Mouse (Mus musculus) hindbrain, embryonic 16.5 days (tissue): ENCODE data around the gene Htr2b. TPM values are rescaled to one million over a fixed set of nuclear protein-coding genes. Genes with fewer than 3 reads are reported as not detected.

Experiments used
- ATAC-seq: fragments of 200-750 bp; cut with Nextera tagmentation; 2 replicates; pipeline ENCODE4 v1.8.0; 2017; ENCODE audit warnings: moderate TSS enrichment, moderate library complexity
- H3K27ac ChIP-seq: fragments of 300-500 bp; sonication (generic); 2 replicates; pipeline ENCODE4 v1.5.1; 2014; ENCODE audit warnings: low read depth, mild to moderate bottlenecking, control low read depth, low read length, moderate library complexity
- H3K27me3 ChIP-seq: fragments of 300-500 bp; sonication (generic); replicated peaks from 2 replicates; pipeline ENCODE4 v1.6.1; 2014; ENCODE audit warnings: low read length; ENCODE audit not compliant: control insufficient read depth, insufficient read depth
- H3K36me3 ChIP-seq: fragments of 300-500 bp; sonication (generic); 2 replicates; pipeline ENCODE4 v1.6.1; 2014; ENCODE audit warnings: mild to moderate bottlenecking, low read length, moderate library complexity, mixed read lengths; ENCODE audit not compliant: control insufficient read depth, insufficient read depth
- H3K4me1 ChIP-seq: fragments of 300-500 bp; sonication (generic); 2 replicates; pipeline ENCODE4 v1.6.1; 2014; ENCODE audit warnings: low read depth, low read length; ENCODE audit not compliant: control insufficient read depth, insufficient read depth
- H3K4me2 ChIP-seq: fragments of 300-500 bp; sonication (generic); 2 replicates; pipeline ENCODE4 v1.6.1; 2014; ENCODE audit warnings: mild to moderate bottlenecking, low read length, control low read depth, moderate library complexity
- H3K4me3 ChIP-seq: fragments of 300-500 bp; sonication (generic); 2 replicates; pipeline ENCODE4 v1.5.1; 2014; ENCODE audit warnings: mild to moderate bottlenecking, low read length, control low read depth, moderate library complexity
- H3K9ac ChIP-seq: fragments of 300-500 bp; sonication (generic); 2 replicates; pipeline ENCODE4 v1.6.1; 2014; ENCODE audit warnings: low read depth, mild to moderate bottlenecking, control low read depth, low read length, moderate library complexity
- H3K9me3 ChIP-seq: fragments of 300-500 bp; sonication (generic); 2 replicates; pipeline ENCODE4 v1.6.1; 2014; ENCODE audit warnings: mild to moderate bottlenecking, low read length, moderate library complexity; ENCODE audit not compliant: control insufficient read depth
- WGBS: fragments of 180-500 bp; shearing (Covaris S2); extraction: QIAGEN DNeasy Blood & Tissue Kit; methylation state at CpG from one replicate; pipeline ENCODE4 v1.1.7; 2014; 5-methylcytosine and 5-hydroxymethylcytosine counted together
- polyA plus RNA-seq: library from polyadenylated mRNA; unstranded; fragments of >200 nt; fragmentation: Nextera tagmentation; extraction: Ambion mirVana; gene quantifications from 2 replicates; pipeline ENCODE4 v1.2.1, GENCODE M21; 2015

The Htr2b gene
- 0.14 and 0.50 TPM in 2 replicates for polyA plus RNA-seq

- H3K36me3 ChIP-seq, result no peaks in the 10 kb centered on the region
Measured at GRCm38 (mm10) chr1:86111779-86112178, at the start of gene Htr2b. TSS of gene Htr2b (minus strand) at chr1:86111970.

GRCm38 (mm10) chr1:86161061-86161460 is 49.3 kb upstream of the Htr2b start:
- no peak overlapping the region for H3K4me3 ChIP-seq
- no peak overlapping the region for H3K9ac ChIP-seq
- no peaks in the 10 kb centered on the region for H3K4me1 ChIP-seq
- no peak for ATAC-seq
- no peak overlapping the region for H3K27ac ChIP-seq
- no peak overlapping the region for H3K4me2 ChIP-seq
- peaks cover 23% of the 10 kb centered on the region for H3K36me3 ChIP-seq
- no peaks in the 10 kb centered on the region for H3K9me3 ChIP-seq
- no peaks in the 10 kb centered on the region for H3K27me3 ChIP-seq
- WGBS, result 95% methylated on average over 5 of the region's 5 CpGs

More at GRCm38 (mm10) chr1:86111779-86112178, at the start of gene Htr2b:
- H3K27me3 ChIP-seq, result no peaks in the 10 kb centered on the region
- WGBS, result 55% methylated on average over 6 of the region's 6 CpGs
- ATAC-seq, result no peak; the same call in 1 of the 2 replicates
- no peak within 1 kb of the TSS for H3K9ac ChIP-seq
- no peak within 1 kb of the TSS for H3K4me3 ChIP-seq
- H3K4me2 ChIP-seq, result no peak within 1 kb of the TSS
- no peaks in the 10 kb centered on the region for H3K4me1 ChIP-seq
- H3K9me3 ChIP-seq, result no peaks in the 10 kb centered on the region
- H3K27ac ChIP-seq, result no peak within 1 kb of the TSS

GRCm38 (mm10) chr1:86160479-86160878 is 48.7 kb upstream of the Htr2b start:
- no peak overlapping the region for H3K4me3 ChIP-seq
- H3K9ac ChIP-seq, result no peak overlapping the region
- WGBS, result 95% methylated on average over 5 of the region's 5 CpGs
- ATAC-seq, result no peak
- no peak overlapping the region for H3K4me2 ChIP-seq
- no peak overlapping the region for H3K27ac ChIP-seq
- peaks cover 23% of the 10 kb centered on the region for H3K36me3 ChIP-seq
- H3K9me3 ChIP-seq, result no peaks in the 10 kb centered on the region
- no peaks in the 10 kb centered on the region for H3K27me3 ChIP-seq
- peaks cover 3% of the 10 kb centered on the region for H3K4me1 ChIP-seq

GRCm38 (mm10) chr1:86160059-86160458 is 48.3 kb upstream of the Htr2b start:
- ATAC-seq, result no peak
- 95% methylated on average over 6 of the region's 6 CpGs for WGBS
- peaks cover 8% of the 10 kb centered on the region for H3K4me1 ChIP-seq
- H3K9me3 ChIP-seq, result no peaks in the 10 kb centered on the region
- no peak overlapping the region for H3K27ac ChIP-seq
- no peaks in the 10 kb centered on the region for H3K27me3 ChIP-seq
- H3K36me3 ChIP-seq, result peaks cover 19% of the 10 kb centered on the region
- H3K9ac ChIP-seq, result no peak overlapping the region
- H3K4me2 ChIP-seq, result no peak overlapping the region
- H3K4me3 ChIP-seq, result no peak overlapping the region

- no peaks in the 10 kb centered on the region for H3K9me3 ChIP-seq
- H3K36me3 ChIP-seq, result peaks cover 9% of the 10 kb centered on the region; the same call in 1 of the 2 replicates
- WGBS, result 91% methylated on average over 6 of the region's 6 CpGs
- ATAC-seq, result no peak
- H3K4me1 ChIP-seq, result peaks cover 12% of the 10 kb centered on the region
- H3K9ac ChIP-seq, result no peak overlapping the region
- no peaks in the 10 kb centered on the region for H3K27me3 ChIP-seq
- H3K4me3 ChIP-seq, result no peak overlapping the region
- H3K4me2 ChIP-seq, result no peak overlapping the region
- no peak overlapping the region for H3K27ac ChIP-seq
Measured at GRCm38 (mm10) chr1:86156595-86156994, 44.8 kb upstream of the Htr2b start.

GRCm38 (mm10) chr1:86156075-86156474 is 44.3 kb upstream of the Htr2b start:
- Histone ChIP-seq H3K4me2 (no peak overlapping the region), H3K9ac (no peak overlapping the region), H3K36me3 (peaks cover 7% of the 10 kb centered on the region; the same call in 1 of the 2 replicates), H3K27me3 (no peaks in the 10 kb centered on the region), H3K4me1 (peaks cover 12% of the 10 kb centered on the region), H3K4me3 (no peak overlapping the region), H3K27ac (no peak overlapping the region), H3K9me3 (no peaks in the 10 kb centered on the region)
- no peak for ATAC-seq
- WGBS, result 90% methylated on average over 3 of the region's 3 CpGs

GRCm38 (mm10) chr1:86154824-86155164 is 43.0 kb upstream of the Htr2b start:
- Histone ChIP-seq H3K9ac (peak overlapping the region; percentile 82), H3K4me1 (peaks cover 12% of the 10 kb centered on the region), H3K27me3 (no peaks in the 10 kb centered on the region), H3K9me3 (no peaks in the 10 kb centered on the region), H3K27ac (peak overlapping the region; percentile 54; the same call in 1 of the 2 replicates), H3K36me3 (no peaks in the 10 kb centered on the region), H3K4me2 (peak overlapping the region; percentile 73), H3K4me3 (peak overlapping the region; percentile 80)
- 1% methylated on average over 18 of the region's 18 CpGs for WGBS
- no peak for ATAC-seq

- H3K4me2 ChIP-seq, result peak within 1 kb of the TSS; percentile 73
- ATAC-seq, result peak; percentile 100
- peaks cover 12% of the 10 kb centered on the region for H3K4me1 ChIP-seq
- H3K4me3 ChIP-seq, result peak within 1 kb of the TSS; percentile 80
- no peaks in the 10 kb centered on the region for H3K9me3 ChIP-seq
- H3K9ac ChIP-seq, result peak within 1 kb of the TSS; percentile 82
- no peaks in the 10 kb centered on the region for H3K36me3 ChIP-seq
- WGBS, result 5% methylated on average over 40 of the region's 40 CpGs
- no peaks in the 10 kb centered on the region for H3K27me3 ChIP-seq
- H3K27ac ChIP-seq, result peak within 1 kb of the TSS; percentile 76
Measured at GRCm38 (mm10) chr1:86154133-86154823, 42.5 kb upstream of the Htr2b start, which contains the start of gene Armc9. TSS of gene Armc9 (plus strand) at chr1:86154780.

GRCm38 (mm10) chr1:86152618-86153017 is 40.8 kb upstream of the Htr2b start:
- ATAC-seq, result no peak
- Histone ChIP-seq H3K4me3 (no peak overlapping the region), H3K36me3 (no peaks in the 10 kb centered on the region), H3K27ac (no peak overlapping the region), H3K9me3 (no peaks in the 10 kb centered on the region), H3K27me3 (no peaks in the 10 kb centered on the region), H3K4me1 (peaks cover 12% of the 10 kb centered on the region), H3K4me2 (no peak overlapping the region), H3K9ac (no peak overlapping the region)
- 87% methylated on average over 1 of the region's 1 CpGs for WGBS
